Mouse (Mus musculus) right cerebral cortex, adult 2 months (tissue): ENCODE results near the gene Fam181a.
A peak's percentile ranks its signal among the peaks of the same experiment; 100 is the strongest.

Experiments
- DNase-seq, 2 experiments: peaks; one replicate each; pipeline ENCODE4 v3.0.0; 2021 to 2022; ENCODE audit warnings: low spot score in 2 of 2

Fam181a gene

GRCm38 (mm10) chr12:103310744-103311267 is at the start of gene Fam181a:
Fam181a (plus strand) TSS chr12:103310975.
- DNase-seq: no peak

- no peak for DNase-seq
These were observed 48.5 kb upstream of the Fam181a start for GRCm38 (mm10) chr12:103262017-103262865.

- no peak for DNase-seq
These were observed 44.2 kb upstream of the Fam181a start for GRCm38 (mm10) chr12:103266605-103267004.

GRCm38 (mm10) chr12:103272176-103272575 is 38.6 kb upstream of the Fam181a start:
- peak; percentile 27 to 32 for DNase-seq

DNA sequence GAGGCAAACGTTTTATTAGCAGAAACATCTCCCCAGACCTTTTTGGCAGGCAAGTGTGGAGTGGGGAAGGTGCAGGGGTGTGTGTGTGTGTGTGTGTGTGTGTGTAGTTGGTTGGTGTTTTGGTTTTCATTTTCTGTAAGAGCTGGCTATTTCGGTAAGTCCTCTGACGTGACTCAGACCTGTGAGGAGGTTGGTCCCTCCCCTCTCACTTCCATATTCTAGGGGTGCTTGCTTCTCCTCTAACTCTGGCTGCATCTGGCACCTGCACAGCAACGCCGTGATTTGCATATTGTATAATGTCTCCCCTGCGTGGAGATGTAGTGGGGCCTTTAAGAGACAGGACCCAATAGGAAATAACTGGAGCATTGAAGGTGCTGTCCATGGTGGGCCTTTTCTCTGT is 37.7 kb upstream of the Fam181a start:
- DNase-seq: peak; percentile 26

GRCm38 (mm10) chr12:103273732-103274131 is 37.0 kb upstream of the Fam181a start:
- DNase-seq: no peak

GRCm38 (mm10) chr12:103276422-103276821 is 34.4 kb upstream of the Fam181a start:
- DNase-seq: peak; percentile 46 to 59

GRCm38 (mm10) chr12:103281491-103281890 is 29.3 kb upstream of the Fam181a start:
- DNase-seq: no peak

GRCm38 (mm10) chr12:103281912-103282311 is 28.9 kb upstream of the Fam181a start:
- no peak for DNase-seq

DNA sequence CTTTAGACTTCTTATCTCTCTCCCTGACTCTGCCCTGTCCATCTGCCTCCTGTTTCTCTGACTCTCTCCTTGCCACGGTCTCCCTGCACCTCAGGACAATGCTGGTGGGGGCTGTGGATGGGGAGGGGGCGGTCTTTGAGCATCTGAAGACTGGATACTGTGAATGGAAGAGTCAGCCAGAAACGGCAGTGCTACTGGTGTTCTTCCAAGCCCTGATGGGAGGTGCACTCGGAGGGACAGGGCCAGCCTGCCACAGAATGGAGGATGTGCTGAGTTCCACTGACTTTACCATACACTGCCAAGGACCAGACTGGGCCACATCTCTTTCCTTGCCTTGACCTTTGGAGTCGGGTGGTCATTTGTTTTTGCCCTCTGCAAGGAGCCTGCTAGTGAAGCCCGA is 27.8 kb upstream of the Fam181a start:
- no peak for DNase-seq

DNA sequence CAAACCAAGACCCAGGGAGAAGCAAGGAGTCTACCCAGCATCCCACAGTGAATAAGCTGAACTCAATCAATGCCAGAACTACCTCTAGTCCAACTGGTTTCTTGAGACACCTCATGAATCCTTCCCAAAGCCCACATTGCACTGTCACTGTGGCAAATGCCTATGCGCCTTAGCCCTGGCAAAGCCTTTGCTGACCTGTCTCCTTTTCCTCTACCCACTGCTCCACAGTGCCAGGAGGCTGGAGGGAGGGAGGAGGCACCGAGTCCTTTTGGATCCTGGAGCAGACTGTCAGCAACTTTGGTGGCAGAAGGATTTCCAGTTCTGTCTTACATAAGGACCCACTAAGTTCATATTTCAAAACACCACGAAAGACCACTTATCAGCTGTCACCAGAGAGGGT is 27.4 kb upstream of the Fam181a start:
- no peak for DNase-seq

- DNase-seq: no peak
These were observed 23.5 kb upstream of the Fam181a start for GRCm38 (mm10) chr12:103287276-103287675.

DNA sequence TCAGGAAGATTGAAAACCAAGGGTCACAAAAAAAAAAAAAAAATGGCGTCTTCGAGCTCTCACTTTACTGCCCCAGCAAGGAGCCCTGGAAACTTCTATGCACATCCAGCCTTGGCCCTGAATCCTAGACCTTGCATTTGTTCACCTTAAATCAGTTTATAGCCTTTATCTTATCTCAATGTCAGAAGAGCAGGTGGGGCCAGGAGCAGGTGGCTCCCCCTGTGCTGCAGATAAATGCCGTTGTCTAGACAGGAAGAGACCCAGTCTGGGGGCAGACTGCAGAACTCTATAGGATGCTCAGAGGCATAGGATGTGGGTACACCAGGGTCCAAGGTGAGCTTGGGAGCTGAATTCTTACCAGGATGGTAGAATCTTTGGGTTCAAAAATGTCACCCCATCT is 18.4 kb upstream of the Fam181a start:
- DNase-seq: no peak

DNA sequence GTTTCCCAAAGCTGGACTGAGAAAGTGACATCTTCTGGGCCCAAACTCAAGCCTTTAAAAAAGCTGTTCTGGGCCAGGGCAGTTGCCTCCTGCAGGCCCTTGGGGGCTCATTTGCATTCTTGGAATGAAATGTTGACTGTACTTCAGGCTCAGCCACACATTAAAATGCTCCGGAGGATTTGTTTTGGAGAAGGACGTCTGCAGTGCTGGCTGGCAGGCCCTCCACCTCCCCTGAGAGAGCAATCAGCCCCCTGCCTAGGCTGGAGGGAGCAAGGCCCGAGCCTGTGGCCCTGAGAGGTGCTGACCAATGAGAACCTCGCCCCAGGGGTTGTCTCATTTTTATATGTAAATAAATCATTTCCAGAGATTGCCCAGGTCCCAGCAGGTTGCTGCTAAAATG is 14.5 kb upstream of the Fam181a start:
- DNase-seq: no peak

DNA sequence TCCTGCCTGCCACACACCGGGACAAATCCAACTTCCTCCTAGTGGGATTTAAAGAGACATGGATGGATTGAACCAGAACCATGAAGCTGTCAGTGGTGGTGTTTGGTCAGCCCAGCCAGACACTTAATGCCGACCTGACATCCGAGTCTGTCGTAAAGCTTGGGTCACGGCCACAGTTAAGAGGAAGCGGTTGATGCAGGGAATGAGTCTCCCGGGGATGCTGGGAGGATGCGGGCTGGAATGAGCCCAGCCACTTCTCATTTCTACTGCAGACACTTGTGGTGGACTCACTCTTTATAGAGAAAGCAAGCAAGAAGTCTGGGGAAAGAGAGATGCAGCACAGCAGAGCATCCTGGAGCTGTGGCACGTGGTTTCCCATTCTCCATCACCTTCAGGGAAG is 10.3 kb upstream of the Fam181a start:
- DNase-seq: no peak

- DNase-seq: peak; percentile 81 to 83
These were observed 9.1 kb upstream of the Fam181a start for GRCm38 (mm10) chr12:103301645-103302044.

DNA sequence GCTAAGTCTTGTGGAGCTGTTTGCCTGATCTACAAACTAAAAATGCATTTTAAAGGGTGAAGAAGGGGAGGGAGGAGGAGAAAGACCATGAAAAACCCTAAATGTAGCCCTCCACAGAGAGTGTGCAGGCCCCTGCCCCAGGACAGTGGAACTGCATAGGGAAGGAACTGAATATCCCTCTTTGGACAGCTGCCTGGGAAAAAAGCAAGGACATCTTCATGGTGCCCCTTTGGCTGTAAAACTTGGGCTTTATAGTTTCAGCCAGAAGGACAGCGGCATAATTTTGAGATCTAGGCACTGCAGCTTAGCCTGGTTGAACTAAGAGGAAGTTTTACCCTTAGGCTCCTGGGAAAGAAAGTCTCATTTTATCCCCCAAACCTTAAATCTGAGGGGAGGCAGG is 7.8 kb upstream of the Fam181a start:
- no peak for DNase-seq

GRCm38 (mm10) chr12:103306224-103306623 is 4.6 kb upstream of the Fam181a start:
- DNase-seq: peak; percentile 43 to 51

- peak; percentile 33 to 53 for DNase-seq
These were observed 4.1 kb upstream of the Fam181a start for GRCm38 (mm10) chr12:103306720-103307119.

DNA sequence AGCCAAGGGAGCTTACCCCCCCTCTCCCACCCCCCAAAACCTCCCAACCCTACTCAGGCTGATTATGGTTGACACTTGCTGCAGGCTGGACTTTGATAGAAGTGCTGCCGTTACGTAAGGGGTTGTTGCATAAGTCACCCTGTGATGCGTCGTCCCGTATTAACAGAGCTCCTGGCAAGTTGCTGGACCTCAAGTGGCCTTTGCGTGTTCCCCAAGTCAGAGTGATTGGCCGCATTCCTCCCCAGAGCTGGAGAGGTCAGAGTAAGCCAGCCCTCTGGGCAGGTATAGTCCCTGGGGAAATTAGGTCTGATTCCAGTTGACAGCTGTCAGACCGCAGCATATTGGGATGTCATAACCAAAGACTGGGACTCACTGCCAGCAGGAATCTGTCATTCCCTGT is 1.1 kb downstream of the Fam181a start:
- DNase-seq: no peak

- DNase-seq: no peak
These were observed 2.5 kb downstream of the Fam181a start for GRCm38 (mm10) chr12:103313274-103313673.

GRCm38 (mm10) chr12:103313871-103314639 is 3.3 kb downstream of the Fam181a start:
- DNase-seq: no peak
